ENCODE assay signal across 9 mouse cellular contexts in genomic region chr4:101168189-101168778, GRCm38 (mm10).
A peak's percentile ranks its signal among the peaks of the same experiment; 100 is the strongest.
DNase-seq lines count a peak whose midpoint lies in the region; ATAC-seq and TF ChIP-seq lines count a peak whose summit lies in the region.
"Had no signal": no experiment of that assay in that cellular context is flagged by ENCODE, and none has a peak within 500 bp of the region (broad histone marks: within the 10 kb centered on the region; RNA-seq: fewer than 3 reads in every experiment).

No protein-coding gene starts in this region.

- TF ChIP-seq POLR2A in brain, embryonic 14.5 days (IDR thresholded peaks at IDR 0.05; ENCODE audit: borderline replicate concordance, extremely low read depth, insufficient read depth, insufficient read length, poor library complexity, severe bottlenecking): no peak

- intact Hi-C loops in gastrocnemius, postnatal 36 days (cut with DNase I): loop anchor here (5.0 to 10.0 kb wide), 4 partner anchors 154 to 287 kb away; no protein-coding TSS in a partner anchor

- ATAC-seq in lung, embryonic 15.5 days (ENCODE audit: borderline replicate concordance, extremely low read depth, low FRiP score, low TSS enrichment): peak; percentile 31; the same call in 1 of the 2 replicates

- DNase-seq in right cerebral cortex, postnatal 10 days (ENCODE audit: low spot score in 2 of 2): peak; percentile 63 to 67
- DNase-seq in right cerebral cortex, postnatal 25 days: no peak
- peak; percentile 70 for DNase-seq in brain, embryonic 14.5 days (ENCODE audit: low read depth)
- DNase-seq in fibroblast of lung, adult 2 months (ENCODE audit: low read depth): peak; percentile 22
- DNase-seq in kidney, adult 8-10 months: peak; percentile 45 to 59
- peak; percentile 73 for DNase-seq in skeletal muscle tissue, adult 2 months (ENCODE audit: low read depth, low spot score)
- no peak for DNase-seq in gastrocnemius, postnatal 36 days

- H3K4me3 ChIP-seq in lung, embryonic 15.5 days: no peak overlapping the region
- H3K4me3 ChIP-seq: myocyte had no signal

- no peak overlapping the region for H3K9ac ChIP-seq in lung, embryonic 15.5 days

- H3K4me2 ChIP-seq in lung, embryonic 15.5 days: no peak overlapping the region

- peak; percentile 55; the same call in 1 of the 2 replicates for TF ChIP-seq CTCF in brain, embryonic 14.5 days (IDR thresholded peaks at IDR 0.05; ENCODE audit: borderline replicate concordance, extremely low read depth, insufficient read depth, insufficient read length)

- 40% methylated on average over 6 of the region's 6 CpGs for WGBS in lung, embryonic 15.5 days

- H3K27me3 ChIP-seq in lung, embryonic 15.5 days: no peaks in the 10 kb centered on the region

- no peaks in the 10 kb centered on the region for H3K9me3 ChIP-seq in lung, embryonic 15.5 days

- 0 out of 2 replicates have a peak, but pooled peaks cover 7% of the 10 kb centered on the region for H3K4me1 ChIP-seq in lung, embryonic 15.5 days

- H3K36me3 ChIP-seq in lung, embryonic 15.5 days: peaks cover 10% of the 10 kb centered on the region

- H3K27ac ChIP-seq in lung, embryonic 15.5 days: no peak overlapping the region

Comparison
In these comparisons a context has a peak if more than half of its experiments do, and no peak if none do; other contexts are left out.
1. DNase-seq: peak in right cerebral cortex, postnatal 10 days (2 of 2), brain, embryonic 14.5 days (single experiment), fibroblast of lung, adult 2 months (single experiment), kidney, adult 8-10 months (2 of 2) and skeletal muscle tissue, adult 2 months (single experiment); none in right cerebral cortex, postnatal 25 days (single experiment) and gastrocnemius, postnatal 36 days (0 of 2).